Mouse (Mus musculus) kidney, adult 2 months (tissue): ENCODE data around the gene Tspan4.

Experiments used
- CTCF ChIP-seq: fragments of 200-500 bp; conservative IDR thresholded peaks from 2 replicates; pipeline ENCODE4 v1.5.1; 2011; ENCODE audit warnings: low read depth, mild to moderate bottlenecking, control low read depth, low read length, moderate library complexity, mixed read lengths; ENCODE audit not compliant: insufficient read depth, insufficient read length
- POLR2A ChIP-seq: fragments of 200-500 bp; IDR thresholded peaks from one replicate; pipeline ENCODE4 v1.6.1; 2011; ENCODE audit warnings: low read depth, low read length, control low read depth

DNA sequence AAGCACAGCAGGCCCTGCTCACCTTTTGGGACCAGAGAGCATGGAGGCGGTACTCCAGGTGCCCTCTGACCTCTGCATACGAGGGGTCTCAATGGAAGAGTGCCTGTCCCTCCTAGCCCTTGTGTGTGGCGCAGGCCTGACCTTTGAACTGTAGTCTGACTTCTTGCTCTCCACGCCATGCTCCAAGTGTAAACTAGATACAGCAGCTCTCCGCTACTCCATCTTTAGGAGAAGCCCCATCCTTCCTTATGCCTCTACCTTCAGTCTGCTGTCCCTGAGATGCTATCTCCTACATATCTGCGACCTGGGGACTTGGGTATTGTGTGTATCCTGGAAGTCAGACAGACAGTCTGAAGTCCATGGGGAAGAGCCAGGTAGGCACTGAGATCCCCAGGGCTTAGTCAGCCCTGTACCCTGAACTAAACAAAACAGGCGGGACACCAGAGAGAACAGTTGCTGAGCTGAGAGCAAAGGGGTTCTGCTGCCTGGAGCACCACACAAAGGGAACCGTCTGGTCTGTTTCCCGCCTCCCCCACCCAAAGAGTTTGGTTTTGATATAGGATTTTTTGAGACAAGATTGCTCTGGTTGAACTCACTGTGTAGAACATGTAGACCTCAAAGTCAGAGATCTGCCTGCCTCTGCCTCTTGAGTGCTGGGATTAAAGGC lies 39.1 kb upstream of the Tspan4 start:
- TF ChIP-seq CTCF: no peak
- no peak for TF ChIP-seq POLR2A
